Mouse (Mus musculus) bone marrow, adult 2 months (tissue): ENCODE results near the gene Otud7a. TPM values are rescaled to one million over a fixed set of nuclear protein-coding genes. Genes with fewer than 3 reads are reported as not detected.

Experiments used
- H3K27ac ChIP-seq: fragments of 200-500 bp; 2 replicates; pipeline ENCODE4 v1.5.1; 2012; ENCODE audit warnings: low read depth, mild to moderate bottlenecking, control low read depth, inconsistent platforms, low read length; ENCODE audit not compliant: control insufficient read depth, poor library complexity, insufficient read depth
- H3K4me1 ChIP-seq: fragments of 200-500 bp; 2 replicates; pipeline ENCODE4 v1.6.1; 2011; ENCODE audit warnings: low read length; ENCODE audit not compliant: control insufficient read depth, insufficient read depth
- H3K4me3 ChIP-seq: fragments of 200-500 bp; replicated peaks from 2 replicates; pipeline ENCODE3; 2011; ENCODE audit warnings: mild to moderate bottlenecking, low read depth, low read length, control low read depth; ENCODE audit not compliant: control insufficient read depth
- CTCF ChIP-seq: fragments of 200-500 bp; IDR thresholded peaks from 2 replicates; pipeline ENCODE4 v1.5.1; 2011; ENCODE audit warnings: low read length, control low read depth; ENCODE audit not compliant: control insufficient read depth, insufficient read depth
- POLR2A ChIP-seq: fragments of 200-500 bp; IDR thresholded peaks from 2 replicates; pipeline ENCODE4 v1.6.1; 2011; ENCODE audit warnings: low read depth, mild to moderate bottlenecking, control low read depth, low read length, borderline replicate concordance; ENCODE audit not compliant: control insufficient read depth
- WGBS: fragments of 180-500 bp; shearing (Covaris S2); methylation state at CpG from one replicate; pipeline ENCODE4 v1.1.7; 2018; 5-methylcytosine and 5-hydroxymethylcytosine counted together
- polyA plus RNA-seq: library from polyadenylated mRNA; stranded (reverse); fragments of >200 nt; gene quantifications from 2 replicates; pipeline ENCODE4 v1.2.4, GENCODE M21; 2011; ENCODE audit warnings: low replicate concordance; ENCODE audit not compliant: missing spikeins, insufficient read depth, insufficient read length

Gene Otud7a
- polyA plus RNA-seq, 1 experiment = not detected

DNA sequence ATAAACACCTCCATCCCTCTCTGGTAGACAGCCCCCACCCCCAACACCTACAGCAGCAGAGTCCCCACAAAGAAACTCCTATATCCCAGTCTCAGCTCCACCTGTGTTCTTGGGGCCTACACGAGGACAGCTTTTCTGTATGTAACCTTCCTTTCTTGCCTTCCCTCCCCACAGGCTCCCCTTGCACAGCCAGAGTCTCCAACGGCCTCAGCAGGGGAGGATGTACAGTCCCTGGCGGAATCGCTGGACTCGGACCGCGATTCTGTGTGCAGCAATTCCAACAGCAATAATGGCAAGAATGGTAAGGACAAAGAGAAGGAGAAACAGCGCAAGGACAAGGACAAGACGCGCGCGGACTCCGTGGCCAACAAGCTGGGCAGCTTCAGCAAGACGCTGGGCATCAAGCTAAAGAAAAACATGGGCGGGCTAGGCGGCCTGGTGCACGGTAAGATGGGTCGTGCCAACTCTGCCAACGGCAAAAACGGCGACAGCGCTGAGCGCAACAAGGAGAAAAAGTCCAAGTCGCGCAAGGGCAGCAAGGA is 312.7 kb downstream of the Otud7a start:
- TF ChIP-seq POLR2A (no peak), CTCF (no peak)
- WGBS = 17% methylated on average over 25 of the region's 25 CpGs
- Histone ChIP-seq H3K27ac (no peak overlapping the region), H3K4me1 (no peaks in the 10 kb centered on the region; the same call in 1 of the 2 replicates), H3K4me3 (no peak overlapping the region)

DNA sequence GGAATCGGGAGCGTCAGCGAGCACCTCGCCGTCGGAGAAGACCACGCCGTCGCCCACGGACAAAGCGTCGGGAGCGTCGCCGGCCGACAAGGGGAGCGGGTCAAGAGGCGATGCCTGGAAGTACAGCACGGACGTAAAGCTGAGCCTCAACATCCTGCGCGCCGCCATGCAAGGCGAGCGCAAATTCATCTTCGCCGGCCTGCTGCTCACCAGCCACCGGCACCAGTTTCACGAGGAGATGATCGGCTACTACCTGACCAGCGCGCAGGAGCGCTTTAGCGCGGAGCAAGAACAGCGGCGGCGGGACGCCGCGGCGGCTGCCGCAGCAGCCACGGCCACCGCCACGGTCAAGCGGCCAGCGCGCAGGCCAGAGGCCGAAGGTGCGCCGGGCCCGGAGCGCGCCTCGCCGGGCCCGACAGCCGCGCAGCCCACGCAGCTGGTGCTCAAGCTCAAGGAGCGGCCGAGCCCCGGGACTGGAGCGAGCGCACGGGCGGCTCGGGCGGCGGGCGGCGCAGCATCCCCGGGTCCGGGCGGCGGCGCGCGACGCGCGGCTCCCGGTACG is 313.2 kb downstream of the Otud7a start:
- no peak for TF ChIP-seq POLR2A
- no peak for TF ChIP-seq CTCF
- no peak overlapping the region for H3K27ac ChIP-seq
- H3K4me1 ChIP-seq = no peaks in the 10 kb centered on the region; the same call in 1 of the 2 replicates
- 3% methylated on average over 85 of the region's 85 CpGs for WGBS
- H3K4me3 ChIP-seq = no peak overlapping the region

DNA sequence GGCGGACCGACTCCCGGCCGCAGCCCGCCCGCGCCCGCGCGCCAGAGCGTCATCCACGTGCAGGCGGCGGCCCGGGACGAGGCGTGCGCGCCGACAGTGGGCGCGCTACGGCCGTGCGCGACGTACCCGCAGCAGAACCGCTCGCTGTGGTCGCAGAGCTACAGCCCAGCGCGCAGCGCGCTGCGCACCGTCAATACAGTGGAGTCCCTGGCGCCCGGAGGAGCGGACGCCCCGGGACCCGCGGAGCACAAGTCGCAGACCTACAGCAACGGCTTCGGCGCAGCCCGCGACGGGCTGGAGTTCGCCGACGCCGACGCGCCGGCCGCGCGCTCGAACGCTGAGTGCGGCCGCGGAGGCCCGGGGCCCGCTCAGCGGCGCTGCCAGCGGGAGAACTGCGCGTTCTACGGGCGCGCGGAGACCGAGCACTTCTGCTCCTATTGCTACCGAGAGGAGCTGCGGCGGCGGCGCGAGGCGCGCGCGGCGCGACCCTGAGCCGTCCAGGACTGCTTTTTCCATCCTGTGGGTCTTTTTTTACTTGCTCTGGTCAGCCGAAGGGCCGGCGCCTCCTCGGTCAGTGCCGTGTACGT is 313.8 kb downstream of the Otud7a start:
- Histone ChIP-seq H3K4me3 (no peak overlapping the region), H3K4me1 (no peaks in the 10 kb centered on the region; the same call in 1 of the 2 replicates), H3K27ac (no peak overlapping the region)
- TF ChIP-seq POLR2A = no peak
- TF ChIP-seq CTCF = no peak
- WGBS = 3% methylated on average over 97 of the region's 97 CpGs

DNA sequence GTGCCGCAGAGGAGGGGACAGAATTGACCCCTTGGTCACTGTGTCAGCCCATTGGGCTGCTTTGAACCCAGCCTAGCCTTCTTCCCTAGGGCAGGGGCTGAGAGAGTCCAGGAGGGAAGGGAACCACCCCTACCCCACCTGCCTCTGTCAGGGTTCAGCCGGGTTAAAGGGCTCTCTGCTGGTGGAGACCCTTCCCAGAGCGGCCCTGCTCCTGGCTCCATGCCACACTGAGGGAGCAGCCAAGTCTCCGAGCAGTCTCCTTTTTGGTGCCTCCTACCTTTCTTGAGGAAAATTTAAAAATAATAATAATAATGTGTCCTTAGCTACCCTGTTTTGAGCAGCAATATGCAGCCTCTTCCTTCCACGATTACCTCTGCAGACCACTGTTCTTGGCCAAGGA is 315.1 kb downstream of the Otud7a start:
- Histone ChIP-seq H3K27ac (no peak overlapping the region), H3K4me1 (no peaks in the 10 kb centered on the region; the same call in 1 of the 2 replicates), H3K4me3 (no peak overlapping the region)
- WGBS = 42% methylated on average over 5 of the region's 5 CpGs
- TF ChIP-seq POLR2A (no peak), CTCF (no peak)

DNA sequence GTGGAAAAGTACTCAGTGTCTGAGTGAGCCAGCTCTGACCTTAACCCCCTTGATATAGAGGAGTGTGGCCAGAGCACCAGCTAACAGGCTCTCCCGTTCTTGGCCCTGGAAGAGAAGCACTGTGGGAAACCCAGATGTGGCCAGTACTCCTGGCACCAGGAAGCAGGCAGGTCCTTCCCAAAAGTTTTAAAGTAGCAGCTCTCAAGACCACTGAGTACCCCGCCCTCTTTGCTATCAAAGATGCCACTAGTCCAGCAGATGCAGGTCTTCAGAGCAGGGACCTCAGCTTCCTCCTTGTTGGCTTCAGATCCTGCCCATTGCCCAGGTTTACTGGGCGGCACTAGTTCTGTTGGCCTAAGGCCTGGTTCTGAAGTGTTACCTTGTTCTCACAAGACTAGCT is 318.0 kb downstream of the Otud7a start:
- Histone ChIP-seq H3K4me3 (no peak overlapping the region), H3K27ac (no peak overlapping the region), H3K4me1 (no peaks in the 10 kb centered on the region; the same call in 1 of the 2 replicates)
- 72% methylated on average over 3 of the region's 3 CpGs for WGBS
- TF ChIP-seq CTCF (no peak), POLR2A (no peak)

DNA sequence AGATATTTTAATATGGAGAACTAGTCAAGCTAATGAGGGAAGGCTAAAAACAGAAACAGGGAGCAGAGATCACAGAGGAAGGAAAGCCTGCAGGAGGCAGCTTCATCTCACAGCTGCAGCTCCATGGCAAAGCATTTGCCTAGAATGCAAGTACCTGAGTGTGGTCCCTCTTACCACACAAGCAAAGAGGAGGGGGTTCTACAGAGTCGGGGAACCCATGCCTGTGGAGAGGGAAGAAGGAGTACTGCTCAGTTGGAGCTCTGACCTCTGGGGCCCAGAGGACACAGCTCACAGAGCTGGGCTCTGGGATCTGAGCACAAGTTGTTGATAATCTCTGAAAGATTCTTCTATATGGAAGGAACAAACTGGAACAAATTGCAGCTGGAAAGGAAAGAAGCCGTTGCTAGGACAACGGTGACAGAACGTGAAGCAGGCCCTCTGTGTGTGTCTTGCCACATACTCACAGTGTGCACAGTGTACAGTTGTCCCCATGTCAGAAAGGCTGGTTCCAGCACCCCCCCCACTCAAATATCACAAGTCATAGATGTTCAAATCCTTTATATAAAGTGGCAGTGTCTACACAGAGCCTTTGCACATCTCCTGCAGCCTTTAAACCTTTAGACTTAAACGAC is 324.0 kb downstream of the Otud7a start:
- no peak for TF ChIP-seq CTCF
- no peak for TF ChIP-seq POLR2A
- H3K4me3 ChIP-seq = no peak overlapping the region
- WGBS = 59% methylated on average over 5 of the region's 5 CpGs

DNA sequence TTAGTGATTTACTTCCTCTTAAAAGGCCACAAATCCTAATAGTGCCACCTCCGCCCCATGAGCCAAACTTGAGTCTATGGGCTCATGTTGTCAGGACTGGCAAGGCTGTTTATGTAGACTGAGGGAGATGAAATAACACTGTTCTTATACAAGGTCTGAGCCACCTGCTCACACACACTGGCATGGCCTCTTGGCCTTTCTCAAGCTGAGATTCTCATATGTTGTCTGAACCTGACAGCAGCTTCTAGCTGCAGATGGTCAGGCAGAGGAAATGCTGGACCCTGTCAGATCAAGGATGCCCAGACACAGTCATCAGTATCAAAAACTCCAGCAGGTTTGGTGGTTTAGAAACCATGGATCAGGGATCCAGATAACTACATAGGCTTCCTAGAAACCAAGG is 328.7 kb downstream of the Otud7a start:
- H3K4me3 ChIP-seq = no peak overlapping the region
- TF ChIP-seq CTCF (no peak), POLR2A (no peak)
- H3K27ac ChIP-seq = no peak overlapping the region
- no peaks in the 10 kb centered on the region for H3K4me1 ChIP-seq
- WGBS = 83% methylated on average over 1 of the region's 1 CpGs

More for the DNA sequence above, 324.0 kb downstream of the Otud7a start:
- no peak overlapping the region for H3K27ac ChIP-seq
- H3K4me1 ChIP-seq = no peaks in the 10 kb centered on the region

DNA sequence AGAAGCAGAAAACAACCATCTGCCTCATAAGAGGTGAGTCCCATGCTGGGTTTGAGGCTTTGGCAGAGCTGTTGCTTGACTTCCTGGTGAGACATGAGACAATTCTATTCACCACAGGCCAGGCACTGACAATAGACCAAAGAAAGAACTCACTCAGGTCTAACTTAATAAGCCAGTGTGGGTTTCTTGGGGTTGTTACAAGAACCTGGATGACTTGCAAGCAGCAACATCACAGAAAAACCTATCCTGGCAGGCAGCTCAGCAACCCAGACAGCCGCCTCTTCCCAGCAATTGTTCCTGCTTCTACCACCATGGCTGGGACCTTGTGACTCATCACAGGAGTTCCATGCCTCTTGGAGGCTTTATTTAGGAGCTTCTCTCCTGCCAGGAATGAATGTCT is 329.7 kb downstream of the Otud7a start:
- no peak overlapping the region for H3K4me3 ChIP-seq
- TF ChIP-seq CTCF (no peak), POLR2A (no peak)
- WGBS = 61% methylated on average over 1 of the region's 1 CpGs

More for the DNA sequence above, 329.7 kb downstream of the Otud7a start:
- Histone ChIP-seq H3K4me1 (no peaks in the 10 kb centered on the region), H3K27ac (no peak overlapping the region)
